Mouse (Mus musculus) midbrain, embryonic 11.5 days (tissue): ENCODE data around the gene Ptges. TPM values are rescaled to one million over a fixed set of nuclear protein-coding genes. Genes with fewer than 3 reads are reported as not detected.
"Not testable (repeated sequence)": the region's sequence is repeated elsewhere in the genome, so short reads cannot be mapped to it uniquely, and the experiment has no call there.

Experiments used
- ATAC-seq: fragments of 200-750 bp; cut with Nextera tagmentation; 2 replicates; pipeline ENCODE4 v1.8.0; 2017; ENCODE audit warnings: moderate TSS enrichment, moderate library complexity; ENCODE audit not compliant: low FRiP score
- DNase-seq: peaks from one replicate; pipeline ENCODE4 v3.0.0; 2015; ENCODE audit warnings: low spot score; ENCODE audit errors: missing footprints
- H3K27ac ChIP-seq: fragments of 300-500 bp; sonication (generic); 2 replicates; pipeline ENCODE4 v1.5.1; 2014; ENCODE audit warnings: low read depth, low read length
- H3K27me3 ChIP-seq: fragments of 300-500 bp; sonication (generic); 2 replicates; pipeline ENCODE4 v1.6.1; 2014; ENCODE audit warnings: mild to moderate bottlenecking, low read length, moderate library complexity, mixed read lengths; ENCODE audit not compliant: control insufficient read depth, insufficient read depth
- H3K36me3 ChIP-seq: fragments of 300-500 bp; sonication (generic); 2 replicates; pipeline ENCODE4 v1.6.1; 2014; ENCODE audit warnings: mild to moderate bottlenecking, low read length, moderate library complexity, mixed read lengths; ENCODE audit not compliant: control insufficient read depth, insufficient read depth
- H3K4me1 ChIP-seq: fragments of 300-500 bp; sonication (generic); 2 replicates; pipeline ENCODE4 v1.6.1; 2014; ENCODE audit warnings: low read length; ENCODE audit not compliant: control insufficient read depth, insufficient read depth
- H3K4me2 ChIP-seq: fragments of 300-500 bp; sonication (generic); 2 replicates; pipeline ENCODE4 v1.6.1; 2014; ENCODE audit warnings: mild to moderate bottlenecking, moderate library complexity
- H3K4me3 ChIP-seq: fragments of 300-500 bp; sonication (generic); 2 replicates; pipeline ENCODE4 v1.5.1; 2014; ENCODE audit warnings: low read depth, low read length
- H3K9ac ChIP-seq: fragments of 300-500 bp; sonication (generic); 2 replicates; pipeline ENCODE4 v1.6.1; 2014; ENCODE audit warnings: low read length
- H3K9me3 ChIP-seq: fragments of 300-500 bp; sonication (generic); 2 replicates; pipeline ENCODE4 v1.6.1; 2016; ENCODE audit warnings: low read length; ENCODE audit not compliant: control insufficient read depth
- WGBS: fragments of 180-500 bp; shearing (Covaris S2); extraction: QIAGEN DNeasy Blood & Tissue Kit; methylation state at CpG from one replicate; pipeline ENCODE4 v1.1.7; 2014; 5-methylcytosine and 5-hydroxymethylcytosine counted together
- polyA plus RNA-seq: library from polyadenylated mRNA; unstranded; fragments of >200 nt; fragmentation: Nextera tagmentation; extraction: Ambion mirVana; gene quantifications from 2 replicates; pipeline ENCODE4 v1.2.1, GENCODE M21; 2014

Gene Ptges
- polyA plus RNA-seq, 1 experiment from 2014 or later: 4.7 TPM

DNA sequence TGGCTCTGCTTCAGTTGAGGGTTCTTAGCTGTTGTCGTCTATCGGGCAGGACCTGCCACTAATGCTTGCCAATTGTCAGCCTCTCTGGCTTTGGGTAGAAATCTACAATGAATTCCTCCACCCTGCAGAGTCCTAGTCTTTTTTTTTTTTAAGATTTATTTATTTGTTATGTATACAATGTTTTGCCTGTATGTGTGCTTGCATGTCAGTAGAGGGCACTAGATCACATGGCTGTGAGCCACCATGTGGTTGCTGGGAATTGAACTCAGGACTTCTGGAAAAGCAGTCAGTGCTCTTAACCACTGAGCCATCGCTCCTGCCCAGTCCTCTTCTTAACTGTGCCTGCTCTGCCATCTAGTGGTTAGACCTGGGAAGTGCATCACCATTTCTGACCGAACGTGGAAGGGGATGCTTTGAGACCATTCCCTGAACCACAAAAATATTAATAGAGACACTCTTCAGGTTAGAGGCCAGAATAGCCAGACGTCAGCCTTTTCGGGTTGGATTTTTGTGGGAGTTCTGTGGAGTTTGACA is 4.3 kb upstream of the Ptges start:
- Histone ChIP-seq H3K27me3 (no peaks in the 10 kb centered on the region; the same call in none of the 2 replicates), H3K4me1 (peaks cover 5% of the 10 kb centered on the region; the same call in 1 of the 2 replicates), H3K4me2 (no peak overlapping the region), H3K27ac (no peak overlapping the region), H3K4me3 (no peak overlapping the region), H3K9ac (no peak overlapping the region), H3K36me3 (no peaks in the 10 kb centered on the region), H3K9me3 (no peaks in the 10 kb centered on the region)
- peak; percentile 99 for DNase-seq
- no peak for ATAC-seq
- WGBS: 25% methylated on average over 7 of the region's 7 CpGs

DNA sequence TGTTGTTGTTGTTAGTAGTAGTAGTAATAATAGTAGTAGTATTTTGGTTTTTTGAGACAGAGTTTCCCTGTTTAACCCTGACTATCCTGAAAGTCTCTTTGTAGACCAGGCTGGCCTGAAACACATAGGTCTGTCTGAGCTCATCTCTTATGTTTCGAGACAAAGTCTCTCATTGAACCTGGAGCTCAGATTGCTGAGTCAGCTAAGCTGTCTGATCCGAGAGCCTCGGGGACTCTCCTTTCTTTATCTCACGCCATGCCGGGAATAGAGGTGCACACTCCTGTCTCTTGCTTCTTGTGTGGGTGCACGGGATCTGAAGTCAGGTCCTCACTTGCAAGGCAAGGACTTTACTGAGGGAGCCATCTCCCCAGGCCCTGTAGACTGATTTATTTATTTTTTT is 3.4 kb upstream of the Ptges start:
- WGBS: 54% methylated on average over 6 of the region's 6 CpGs
- DNase-seq (no peak), ATAC-seq (no peak)

DNA sequence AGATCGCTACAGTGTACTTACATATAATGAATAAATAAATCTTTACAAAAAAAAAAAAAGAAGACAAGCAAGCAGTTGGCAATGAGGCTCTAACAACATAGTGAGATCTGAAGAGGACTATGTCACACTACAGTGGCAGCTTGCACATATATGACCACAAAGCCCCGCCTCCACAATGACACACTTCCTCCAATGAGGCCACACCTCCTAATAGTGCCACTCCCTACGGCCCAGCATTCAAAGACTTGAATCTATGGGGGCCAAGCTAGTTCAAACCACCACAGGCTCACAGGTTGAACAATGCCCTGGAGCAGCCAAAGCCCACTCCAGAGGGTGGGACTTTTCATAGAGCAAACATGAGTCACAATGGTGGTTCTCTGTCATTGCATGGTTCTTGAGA is 2.3 kb upstream of the Ptges start:
- H3K4me3 ChIP-seq: no peak overlapping the region

More for the DNA sequence above, 3.4 kb upstream of the Ptges start:
- Histone ChIP-seq H3K27me3 (no peaks in the 10 kb centered on the region; the same call in none of the 2 replicates), H3K9me3 (no peaks in the 10 kb centered on the region), H3K36me3 (no peaks in the 10 kb centered on the region), H3K9ac (no peak overlapping the region), H3K27ac (no peak overlapping the region), H3K4me2 (no peak overlapping the region), H3K4me1 (peaks cover 5% of the 10 kb centered on the region; the same call in 1 of the 2 replicates), H3K4me3 (no peak overlapping the region)

DNA sequence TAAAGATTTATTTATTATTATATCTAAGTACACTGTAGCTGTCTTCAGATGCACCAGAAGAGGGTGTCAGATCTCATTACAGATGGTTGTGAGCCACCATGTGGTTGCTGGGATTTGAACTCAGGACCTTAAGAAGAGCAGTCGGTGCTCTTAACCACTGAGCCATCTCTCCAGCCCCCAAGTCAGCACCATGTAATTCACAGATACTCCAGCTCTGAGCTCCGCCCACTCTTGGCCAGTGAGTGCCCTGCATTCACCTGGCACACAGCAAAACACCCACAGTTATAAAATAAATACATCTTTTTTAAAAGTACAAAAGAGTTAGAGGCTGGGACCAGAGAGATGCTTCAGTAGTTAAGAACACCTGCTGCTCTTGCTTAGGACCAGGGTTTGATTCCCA is 1.2 kb upstream of the Ptges start:
- not testable (repeated sequence) for H3K9ac ChIP-seq, H3K27me3 ChIP-seq, H3K4me1 ChIP-seq, H3K4me3 ChIP-seq, H3K9me3 ChIP-seq, H3K36me3 ChIP-seq, H3K27ac ChIP-seq, H3K4me2 ChIP-seq, DNase-seq, ATAC-seq
- WGBS: 82% methylated on average over 2 of the region's 2 CpGs

More for the DNA sequence above, 2.3 kb upstream of the Ptges start:
- Histone ChIP-seq H3K36me3 (no peaks in the 10 kb centered on the region), H3K9me3 (no peaks in the 10 kb centered on the region), H3K4me2 (no peak overlapping the region), H3K9ac (no peak overlapping the region), H3K4me1 (peaks cover 5% of the 10 kb centered on the region; the same call in 1 of the 2 replicates), H3K27ac (no peak overlapping the region), H3K27me3 (no peaks in the 10 kb centered on the region; the same call in none of the 2 replicates)
- ATAC-seq (no peak), DNase-seq (no peak)
- WGBS: 86% methylated on average over 3 of the region's 3 CpGs

DNA sequence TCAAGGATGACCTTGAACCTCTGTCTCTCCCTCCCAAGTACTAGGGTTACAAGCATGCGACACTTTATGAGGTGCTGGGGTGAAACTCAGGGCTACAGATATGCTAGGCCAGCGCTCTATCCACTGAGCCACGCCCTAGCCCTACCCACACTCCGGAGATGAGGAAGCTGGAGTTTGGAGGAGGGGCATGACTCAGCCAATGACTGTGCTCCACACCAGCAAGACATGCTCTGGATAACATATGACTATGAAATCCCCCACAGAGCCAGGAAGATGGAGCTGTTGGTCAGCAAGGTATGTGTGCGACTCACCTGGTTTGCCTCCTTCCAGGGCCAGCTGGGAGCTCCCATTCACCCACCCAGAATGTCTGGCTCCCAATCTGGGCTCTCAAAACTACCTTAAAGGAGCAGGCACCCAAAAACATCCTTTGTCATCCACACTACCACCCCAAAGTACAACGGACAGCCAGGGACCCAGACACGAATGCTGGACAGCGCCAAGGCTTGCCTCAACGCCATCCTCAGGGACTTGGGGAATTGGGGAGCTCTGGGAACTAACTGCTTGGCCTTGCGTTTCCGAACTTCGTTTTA is 675 bp downstream of the Ptges start:
- Histone ChIP-seq H3K36me3 (no peaks in the 10 kb centered on the region), H3K4me2 (peak overlapping the region; percentile 40), H3K4me1 (peaks cover 5% of the 10 kb centered on the region; the same call in 1 of the 2 replicates), H3K9ac (peak overlapping the region; percentile 1; the same call in 1 of the 2 replicates), H3K27me3 (no peaks in the 10 kb centered on the region; the same call in none of the 2 replicates), H3K27ac (no peak overlapping the region), H3K9me3 (no peaks in the 10 kb centered on the region), H3K4me3 (no peak overlapping the region)
- 30% methylated on average over 12 of the region's 12 CpGs for WGBS
- DNase-seq (no peak), ATAC-seq (no peak)

DNA sequence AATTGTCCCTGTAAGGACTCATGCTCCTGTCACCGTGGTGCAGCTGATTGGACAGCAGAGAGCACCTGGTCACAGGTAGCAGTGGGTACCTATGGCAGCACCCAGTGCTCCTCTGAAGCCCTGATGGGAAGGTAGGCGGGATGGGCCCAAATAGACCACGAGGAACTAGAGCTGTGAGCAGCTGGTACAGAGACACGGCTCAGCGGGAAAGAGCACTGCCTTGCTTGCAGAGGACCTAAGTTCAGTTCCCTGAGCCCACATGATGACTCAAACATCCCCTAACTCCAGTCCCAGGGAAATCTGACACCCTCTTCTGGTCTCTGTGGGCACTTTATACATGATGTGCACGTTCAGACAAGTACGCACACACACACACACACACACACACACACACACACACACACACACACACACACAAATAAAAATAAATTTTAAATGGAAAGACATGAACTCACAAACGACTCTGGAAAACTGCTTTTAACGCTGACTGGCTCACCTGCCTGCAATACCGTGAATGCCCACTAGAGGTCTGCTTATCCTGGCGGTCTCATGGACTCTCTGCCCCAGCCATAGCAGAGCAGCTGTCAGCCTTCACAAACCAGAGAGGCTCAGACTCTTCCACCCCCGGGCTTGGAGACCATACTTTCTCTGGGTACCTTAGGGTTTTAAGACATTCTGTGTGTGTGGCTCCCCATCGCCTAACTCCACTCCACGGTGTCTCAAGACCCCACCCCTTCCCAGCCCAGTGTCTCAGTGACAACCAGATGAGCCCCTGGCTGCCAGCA is 1.6 kb downstream of the Ptges start:
- Histone ChIP-seq H3K9ac (no peak overlapping the region), H3K4me1 (peaks cover 5% of the 10 kb centered on the region; the same call in 1 of the 2 replicates), H3K4me3 (no peak overlapping the region), H3K27ac (no peak overlapping the region), H3K27me3 (no peaks in the 10 kb centered on the region; the same call in none of the 2 replicates), H3K36me3 (no peaks in the 10 kb centered on the region), H3K4me2 (no peak overlapping the region), H3K9me3 (no peaks in the 10 kb centered on the region)
- ATAC-seq (no peak), DNase-seq (peak; percentile 98)
- WGBS: 24% methylated on average over 14 of the region's 14 CpGs

DNA sequence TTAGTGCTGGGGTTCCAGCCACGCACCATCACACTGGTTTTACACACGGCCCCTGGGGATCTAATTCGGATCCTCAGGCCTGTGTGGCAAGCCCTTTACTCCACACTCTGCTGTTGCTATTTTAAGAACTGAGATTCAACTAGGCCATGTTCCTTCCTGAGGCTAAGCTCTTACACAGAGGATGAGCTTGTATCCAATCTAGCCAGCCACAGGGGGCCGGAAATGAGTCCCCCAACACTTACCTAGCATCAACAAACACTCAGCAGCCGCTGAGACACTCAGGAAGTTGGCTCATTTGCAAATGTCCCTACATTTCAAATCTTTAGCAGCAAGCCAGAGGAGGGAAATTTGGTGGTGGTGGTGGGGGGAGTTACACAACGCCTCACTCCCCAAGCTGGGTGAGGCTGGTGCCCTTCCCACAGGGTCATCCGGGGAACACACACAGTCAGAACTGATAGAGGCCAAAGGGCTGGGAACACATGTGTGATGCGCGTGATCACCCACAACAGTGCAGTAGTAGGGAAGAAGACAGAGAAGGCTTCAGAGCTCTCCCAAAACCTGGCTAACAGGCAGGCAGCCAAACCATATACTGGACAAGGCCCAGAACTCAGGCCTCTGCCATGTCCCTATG is 2.4 kb downstream of the Ptges start:
- ATAC-seq: no peak
- WGBS: 65% methylated on average over 9 of the region's 9 CpGs

DNA sequence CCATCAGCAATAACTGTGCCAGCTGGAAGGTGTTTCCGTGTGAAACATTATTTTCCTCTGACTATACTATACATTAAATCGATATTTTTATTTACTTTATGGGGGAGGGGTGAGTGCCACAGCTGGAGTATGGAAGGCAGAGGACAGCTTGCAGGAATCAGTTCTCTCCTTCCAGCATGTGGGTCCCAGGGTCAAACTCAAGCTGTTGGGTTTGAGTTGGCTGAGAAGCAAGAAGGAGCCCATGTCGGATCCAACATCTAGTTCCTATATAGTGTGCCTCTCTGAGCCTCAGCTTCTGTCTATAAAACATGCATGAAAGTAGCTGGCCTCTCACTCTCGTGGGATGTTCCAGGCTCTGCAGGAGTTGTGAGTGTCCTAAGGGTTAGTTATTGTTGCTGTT is 3.3 kb downstream of the Ptges start:
- Histone ChIP-seq H3K9me3 (no peaks in the 10 kb centered on the region), H3K4me1 (peaks cover 5% of the 10 kb centered on the region; the same call in 1 of the 2 replicates), H3K4me3 (no peak overlapping the region), H3K27me3 (no peaks in the 10 kb centered on the region; the same call in none of the 2 replicates), H3K9ac (no peak overlapping the region), H3K36me3 (no peaks in the 10 kb centered on the region), H3K4me2 (no peak overlapping the region), H3K27ac (no peak overlapping the region)
- no peak for ATAC-seq
- 77% methylated on average over 4 of the region's 4 CpGs for WGBS
- DNase-seq: peak; percentile 37

More for the DNA sequence above, 2.4 kb downstream of the Ptges start:
- Histone ChIP-seq H3K27me3 (no peaks in the 10 kb centered on the region; the same call in none of the 2 replicates), H3K9ac (no peak overlapping the region), H3K4me1 (peaks cover 5% of the 10 kb centered on the region; the same call in 1 of the 2 replicates), H3K36me3 (no peaks in the 10 kb centered on the region), H3K4me2 (no peak overlapping the region), H3K9me3 (no peaks in the 10 kb centered on the region), H3K27ac (no peak overlapping the region), H3K4me3 (no peak overlapping the region)
- peak; percentile 74 for DNase-seq
